Mouse (Mus musculus): ENCODE data around the gene 4930518I15Rik.
A peak's percentile ranks its signal among the peaks of the same experiment; 100 is the strongest.
"Not testable (repeated sequence)": the region's sequence is repeated elsewhere in the genome, so short reads cannot be mapped to it uniquely, and the experiment has no call there.

4930518I15Rik gene

GRCm38 (mm10) chr2:156841841-156842706 is 15.7 kb downstream of the 4930518I15Rik start:
- peak; percentile 12 to 38 for DNase-seq

GRCm38 (mm10) chr2:156841028-156841840 is 16.5 kb downstream of the 4930518I15Rik start:
- peak; percentile 25 to 31 for DNase-seq

- peak; percentile 13 to 33 for DNase-seq
These were observed 17.3 kb downstream of the 4930518I15Rik start for GRCm38 (mm10) chr2:156840301-156841027.

GRCm38 (mm10) chr2:156839319-156840191 is 18.2 kb downstream of the 4930518I15Rik start, which contains the start of gene Tgif2:
TSS of gene Tgif2 (plus strand) at chr2:156840007.
- peak; percentile 65 to 68 for DNase-seq

- DNase-seq = no peak
These were observed 18.9 kb downstream of the 4930518I15Rik start for GRCm38 (mm10) chr2:156838839-156839238.

GRCm38 (mm10) chr2:156834336-156834735 is 23.4 kb downstream of the 4930518I15Rik start:
- no peak for DNase-seq

GRCm38 (mm10) chr2:156825128-156825527 is 32.6 kb downstream of the 4930518I15Rik start:
- not testable (repeated sequence) for DNase-seq

- no peak for DNase-seq
These were observed 41.6 kb downstream of the 4930518I15Rik start for GRCm38 (mm10) chr2:156816116-156816515.

GRCm38 (mm10) chr2:156815412-156815811 is 42.3 kb downstream of the 4930518I15Rik start:
- no peak for DNase-seq

GRCm38 (mm10) chr2:156814893-156815292 is 42.9 kb downstream of the 4930518I15Rik start:
- DNase-seq = no peak

- DNase-seq = no peak
These were observed 43.4 kb downstream of the 4930518I15Rik start for GRCm38 (mm10) chr2:156814344-156814801.

GRCm38 (mm10) chr2:156811556-156811955 is 46.2 kb downstream of the 4930518I15Rik start:
- DNase-seq = no peak

- no peak for DNase-seq
These were observed 47.0 kb downstream of the 4930518I15Rik start for GRCm38 (mm10) chr2:156810716-156811115.

GRCm38 (mm10) chr2:156809579-156809978 is 48.2 kb downstream of the 4930518I15Rik start:
- peak; percentile 9 to 60 for DNase-seq

- DNase-seq = no peak
These were observed 50.9 kb downstream of the 4930518I15Rik start for GRCm38 (mm10) chr2:156806886-156807285.

Measured in spleen, adult 18-20 months (tissue).